Mouse (Mus musculus): ENCODE data around the gene Tex14. TPM values are rescaled to one million over a fixed set of nuclear protein-coding genes. Genes with fewer than 3 reads are reported as not detected.
A peak's percentile ranks its signal among the peaks of the same experiment; 100 is the strongest.
"Not testable (repeated sequence)": the region's sequence is repeated elsewhere in the genome, so short reads cannot be mapped to it uniquely, and the experiment has no call there.

The Tex14 gene
- polyA plus RNA-seq, 1 experiment from 2014 or later, result not detected

GRCm38 (mm10) chr11:87461780-87462460, 57.1 kb downstream of the Tex14 start:
- 0% methylated on average over 24 of the region's 58 CpGs for WGBS

GRCm38 (mm10) chr11:87462461-87463242, 57.8 kb downstream of the Tex14 start:
- 8% methylated on average over 9 of the region's 9 CpGs for WGBS
- DNase-seq (ENCODE audit: low spot score), result peak; percentile 61
- Histone ChIP-seq H3K4me1 (peaks cover 9% of the 10 kb centered on the region), H3K9me3 (replicated peaks) (no peaks in the 10 kb centered on the region), H3K27ac (replicated peaks) (0 out of 2 replicates have a peak overlapping the region, but pooled peaks have one; percentile 33), H3K27me3 (ENCODE audit: low read depth, poor library complexity, severe bottlenecking) (peaks cover 9% of the 10 kb centered on the region; the same call in 1 of the 2 replicates), H3K36me3 (no peaks in the 10 kb centered on the region), H3K4me3 (no peak overlapping the region)

More at GRCm38 (mm10) chr11:87461780-87462460, 57.1 kb downstream of the Tex14 start:
- not testable (repeated sequence) for H3K9me3 ChIP-seq (replicated peaks); H3K27me3 ChIP-seq (ENCODE audit: low read depth, poor library complexity, severe bottlenecking); H3K4me1 ChIP-seq; H3K36me3 ChIP-seq
- Histone ChIP-seq H3K4me3 (peak overlapping the region; percentile 38), H3K27ac (replicated peaks) (peak overlapping the region; percentile 81)
- DNase-seq (ENCODE audit: low spot score), result peak; percentile 77

DNA sequence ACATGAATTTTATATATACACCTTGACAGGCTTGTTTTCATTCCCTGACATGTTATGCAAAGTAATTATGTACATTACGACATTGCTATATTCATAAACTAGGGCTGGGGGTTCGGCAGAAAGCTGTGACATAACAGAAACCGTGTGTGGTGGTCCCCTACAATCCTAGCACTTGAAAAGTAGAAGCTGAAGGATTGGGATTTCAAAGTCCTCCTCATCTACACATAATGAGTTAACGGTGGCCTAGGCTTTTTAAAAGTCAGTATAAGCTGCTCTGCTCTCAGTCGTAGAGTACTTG, 58.3 kb downstream of the Tex14 start:
- Histone ChIP-seq H3K4me1 (peaks cover 14% of the 10 kb centered on the region), H3K9me3 (replicated peaks) (no peaks in the 10 kb centered on the region), H3K4me3 (no peak overlapping the region), H3K36me3 (no peaks in the 10 kb centered on the region), H3K27ac (replicated peaks) (no peak overlapping the region), H3K27me3 (ENCODE audit: low read depth, poor library complexity, severe bottlenecking) (peaks cover 11% of the 10 kb centered on the region)
- 72% methylated on average over 5 of the region's 5 CpGs for WGBS
- no peak for DNase-seq (ENCODE audit: low spot score)

- H3K9me3 ChIP-seq (replicated peaks); H3K36me3 ChIP-seq; H3K27ac ChIP-seq (replicated peaks); DNase-seq (ENCODE audit: low spot score); H3K4me3 ChIP-seq: not testable (repeated sequence)
- WGBS, result 86% methylated on average over 4 of the region's 4 CpGs
- peaks cover 17% of the 10 kb centered on the region for H3K4me1 ChIP-seq
- H3K27me3 ChIP-seq (ENCODE audit: low read depth, poor library complexity, severe bottlenecking), result peaks cover 15% of the 10 kb centered on the region
Measured at GRCm38 (mm10) chr11:87463792-87464430, 59.0 kb downstream of the Tex14 start.

DNA sequence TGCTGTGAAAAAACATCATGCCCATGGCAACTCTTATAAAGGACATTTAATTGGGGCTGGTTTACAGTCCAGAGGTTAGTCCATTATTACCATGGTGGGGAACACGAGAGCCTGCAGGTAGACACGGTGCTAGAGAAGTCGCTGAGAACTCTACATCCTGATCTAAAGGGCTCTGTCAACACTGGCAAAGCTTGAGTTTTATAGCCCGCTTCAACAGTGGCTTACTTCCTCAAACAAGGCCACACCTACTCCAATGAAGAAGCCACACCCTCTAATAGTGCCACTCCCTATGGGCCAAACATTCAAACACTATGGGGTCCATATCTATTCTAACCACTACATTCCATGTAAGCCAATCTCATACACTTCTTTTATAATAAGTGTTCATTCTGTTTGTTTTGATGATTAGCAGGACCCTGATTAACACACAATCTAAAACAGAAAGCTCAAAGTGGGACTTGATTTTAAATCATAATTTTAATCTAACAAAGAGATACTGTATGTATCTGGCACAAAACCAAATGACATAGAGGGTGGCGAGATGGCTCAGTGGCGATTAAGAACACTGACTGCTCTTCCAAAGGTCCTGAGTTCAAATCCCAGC, 61.2 kb downstream of the Tex14 start:
- no peaks in the 10 kb centered on the region for H3K36me3 ChIP-seq
- H3K27ac ChIP-seq (replicated peaks), result no peak overlapping the region
- DNase-seq (ENCODE audit: low spot score), result no peak
- H3K4me1 ChIP-seq, result peaks cover 24% of the 10 kb centered on the region
- H3K9me3 ChIP-seq (replicated peaks), result no peaks in the 10 kb centered on the region
- WGBS, result 78% methylated on average over 6 of the region's 6 CpGs
- H3K4me3 ChIP-seq, result no peak overlapping the region
- peaks cover 21% of the 10 kb centered on the region for H3K27me3 ChIP-seq (ENCODE audit: low read depth, poor library complexity, severe bottlenecking)

DNA sequence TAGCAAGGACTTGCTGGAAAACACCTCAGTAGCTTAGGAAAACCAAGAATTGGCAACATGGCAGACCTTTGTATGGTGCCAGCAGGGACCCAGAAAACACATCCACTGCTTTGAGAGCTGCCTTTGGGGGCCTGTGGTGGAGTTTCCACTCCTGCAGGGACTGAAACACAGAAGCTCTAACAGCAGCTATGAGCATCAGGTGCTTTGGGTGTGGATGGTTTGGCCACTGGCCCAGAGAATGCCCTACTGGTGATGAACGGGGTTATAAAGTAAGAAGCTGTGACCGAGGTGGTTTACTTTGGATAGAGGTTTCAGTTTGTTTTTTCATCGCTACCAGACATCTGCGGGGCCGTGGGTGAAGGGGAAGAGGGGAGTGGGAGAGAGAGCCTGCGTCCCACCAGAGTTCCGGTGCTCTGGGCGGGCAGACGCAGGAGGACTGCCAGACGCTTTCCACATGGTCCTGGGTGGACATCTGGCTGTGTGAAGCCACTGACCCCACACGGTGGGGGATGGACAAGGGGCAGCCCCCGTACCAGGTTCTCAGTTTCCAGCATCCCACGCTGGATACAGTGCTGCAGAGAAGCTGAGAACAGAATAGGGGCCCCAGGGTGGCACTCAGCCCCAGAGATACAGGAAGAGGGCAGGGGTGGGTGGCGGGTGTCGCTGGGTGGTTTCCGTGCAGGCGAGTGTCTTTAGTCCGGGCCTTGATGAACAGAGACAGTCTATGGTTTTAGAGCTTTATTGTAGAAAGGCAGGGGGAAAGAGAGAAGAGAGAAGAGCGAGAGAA, 62.8 kb downstream of the Tex14 start:
- Histone ChIP-seq H3K27ac (replicated peaks) (no peak overlapping the region), H3K9me3 (replicated peaks) (no peaks in the 10 kb centered on the region), H3K27me3 (ENCODE audit: low read depth, poor library complexity, severe bottlenecking) (peaks cover 18% of the 10 kb centered on the region), H3K4me3 (no peak overlapping the region), H3K4me1 (peaks cover 20% of the 10 kb centered on the region), H3K36me3 (no peaks in the 10 kb centered on the region)
- no peak for DNase-seq (ENCODE audit: low spot score)
- WGBS, result 70% methylated on average over 19 of the region's 19 CpGs

GRCm38 (mm10) chr11:87468278-87468655, 63.4 kb downstream of the Tex14 start:
- no peak for DNase-seq (ENCODE audit: low spot score)
- Histone ChIP-seq H3K27me3 (ENCODE audit: low read depth, poor library complexity, severe bottlenecking) (peaks cover 18% of the 10 kb centered on the region), H3K4me1 (peaks cover 17% of the 10 kb centered on the region), H3K9me3 (replicated peaks) (no peaks in the 10 kb centered on the region), H3K36me3 (no peaks in the 10 kb centered on the region), H3K27ac (replicated peaks) (no peak overlapping the region), H3K4me3 (no peak overlapping the region)
- WGBS, result 58% methylated on average over 7 of the region's 7 CpGs

- 83% methylated on average over 9 of the region's 9 CpGs for WGBS
- Histone ChIP-seq H3K27me3 (ENCODE audit: low read depth, poor library complexity, severe bottlenecking) (peaks cover 18% of the 10 kb centered on the region), H3K36me3 (no peaks in the 10 kb centered on the region), H3K4me3 (no peak overlapping the region), H3K27ac (replicated peaks) (no peak overlapping the region), H3K9me3 (replicated peaks) (no peaks in the 10 kb centered on the region), H3K4me1 (peaks cover 16% of the 10 kb centered on the region)
- DNase-seq (ENCODE audit: low spot score), result no peak
Measured at GRCm38 (mm10) chr11:87468706-87469315, 63.9 kb downstream of the Tex14 start.

GRCm38 (mm10) chr11:87470807-87471698, 66.2 kb downstream of the Tex14 start:
- peaks cover 18% of the 10 kb centered on the region for H3K27me3 ChIP-seq (ENCODE audit: low read depth, poor library complexity, severe bottlenecking)
- DNase-seq (ENCODE audit: low spot score), result peak; percentile 82
- not testable (repeated sequence) for H3K9me3 ChIP-seq (replicated peaks); H3K36me3 ChIP-seq
- H3K27ac ChIP-seq (replicated peaks), result peak overlapping the region; percentile 81
- H3K4me3 ChIP-seq, result peak overlapping the region; percentile 42
- peaks cover 16% of the 10 kb centered on the region for H3K4me1 ChIP-seq
- under 1% methylated on average over 26 of the region's 63 CpGs for WGBS

DNA sequence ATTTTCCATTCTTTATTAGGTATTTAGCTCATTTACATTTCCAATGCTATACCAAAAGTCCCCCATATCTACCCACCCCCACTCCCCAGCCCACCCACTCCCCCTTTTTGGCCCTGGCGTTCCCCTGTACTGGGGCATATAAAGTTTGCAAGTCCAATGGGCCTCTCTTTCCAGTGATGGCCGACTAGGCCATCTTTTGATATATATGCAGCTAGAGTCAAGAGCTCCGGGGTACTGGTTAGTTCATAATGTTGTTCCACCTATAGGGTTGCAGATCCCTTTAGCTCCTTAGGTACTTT, 66.8 kb downstream of the Tex14 start:
- Histone ChIP-seq H3K27me3 (ENCODE audit: low read depth, poor library complexity, severe bottlenecking) (peaks cover 18% of the 10 kb centered on the region), H3K4me1 (peaks cover 16% of the 10 kb centered on the region)
- 12% methylated on average over 2 of the region's 3 CpGs for WGBS
- DNase-seq (ENCODE audit: low spot score); H3K4me3 ChIP-seq; H3K36me3 ChIP-seq; H3K9me3 ChIP-seq (replicated peaks); H3K27ac ChIP-seq (replicated peaks): not testable (repeated sequence)

GRCm38 (mm10) chr11:87472058-87472457, 67.2 kb downstream of the Tex14 start:
- not testable (repeated sequence) for H3K4me3 ChIP-seq; H3K36me3 ChIP-seq; DNase-seq (ENCODE audit: low spot score); H3K9me3 ChIP-seq (replicated peaks); H3K27ac ChIP-seq (replicated peaks)
- peaks cover 18% of the 10 kb centered on the region for H3K27me3 ChIP-seq (ENCODE audit: low read depth, poor library complexity, severe bottlenecking)
- 35% methylated on average over 4 of the region's 4 CpGs for WGBS
- H3K4me1 ChIP-seq, result peaks cover 16% of the 10 kb centered on the region
